ENCODE assay signal across 7 mouse cellular contexts in genomic region chr8:123348237-123348843, GRCm38 (mm10). TPM values are rescaled to one million over a fixed set of nuclear protein-coding genes. Genes with fewer than 3 reads are reported as not detected.
A peak's percentile ranks its signal among the peaks of the same experiment; 100 is the strongest.
DNase-seq lines count a peak whose midpoint lies in the region; ATAC-seq and TF ChIP-seq lines count a peak whose summit lies in the region.

No protein-coding gene starts in this region.

- TF ChIP-seq POLR2A in heart, adult 2 months (IDR thresholded peaks at IDR 0.05; ENCODE audit: insufficient read depth, low read depth, low read length): no peak
- TF ChIP-seq POLR2A in thymus, adult 2 months (IDR thresholded peaks at IDR 0.05; ENCODE audit: control insufficient read depth, extremely low read depth, insufficient read depth, low read length, poor library complexity): no peak

- H3K9ac ChIP-seq in heart, adult 2 months (ENCODE audit: low read depth, low read length): no peak overlapping the region
- no peak overlapping the region for H3K9ac ChIP-seq in liver, postnatal 0 days (replicated peaks)

- no peaks in the 10 kb centered on the region for H3K79me2 ChIP-seq in heart, adult 2 months (replicated peaks; ENCODE audit: control insufficient read depth, insufficient read depth, low read length)

- DNase-seq in right cerebral cortex, postnatal 4 days: peak; percentile 75
- no peak for DNase-seq in right cerebral cortex, postnatal 25 days
- peak; percentile 32 to 41 for DNase-seq in heart, adult 2 months
- peak; percentile 76 for DNase-seq in kidney, adult 11 months
- peak; percentile 54 for DNase-seq in liver, postnatal 0 days
- no peak for DNase-seq in thymus, adult 2 months
- DNase-seq in natural killer cell, adult 2 months (ENCODE audit: low spot score in 2 of 2): no peak

- intact Hi-C loops in heart, adult 2 months (cut with DNase I): no loop called here

- 20% methylated on average over 9 of the region's 9 CpGs for WGBS in heart, adult 2 months
- WGBS in liver, postnatal 0 days (ENCODE audit: insufficient replicate concordance): 68% methylated on average over 9 of the region's 9 CpGs
- 87% methylated on average over 9 of the region's 9 CpGs for WGBS in thymus, adult 2 months

- no peak for ATAC-seq in liver, postnatal 0 days

- no peaks in the 10 kb centered on the region for H3K4me1 ChIP-seq in heart, adult 2 months (ENCODE audit: control insufficient read depth, insufficient read depth, low read length)
- peaks cover 2% of the 10 kb centered on the region; the same call in 1 of the 2 replicates for H3K4me1 ChIP-seq in liver, postnatal 0 days (ENCODE audit: insufficient read depth)
- no peaks in the 10 kb centered on the region for H3K4me1 ChIP-seq in thymus, adult 2 months (replicated peaks; ENCODE audit: control insufficient read depth, insufficient read depth, low read length)

- no peak overlapping the region for H3K27ac ChIP-seq in heart, adult 2 months
- H3K27ac ChIP-seq in liver, postnatal 0 days (ENCODE audit: low read depth): no peak overlapping the region
- no peak overlapping the region for H3K27ac ChIP-seq in thymus, adult 2 months (ENCODE audit: control insufficient read depth, insufficient read depth, low read length)

- H3K9me3 ChIP-seq in liver, postnatal 0 days (ENCODE audit: low read length): no peaks in the 10 kb centered on the region

- no peak for TF ChIP-seq CTCF in heart, adult 2 months (IDR thresholded peaks at IDR 0.05)
- no peak for TF ChIP-seq CTCF in liver, postnatal 0 days (IDR thresholded peaks at IDR 0.05; ENCODE audit: low read depth)
- no peak for TF ChIP-seq CTCF in thymus, adult 2 months (IDR thresholded peaks at IDR 0.05; ENCODE audit: borderline replicate concordance, control insufficient read depth, extremely low read depth, insufficient read depth, low read length, poor library complexity)

- H3K4me2 ChIP-seq in liver, postnatal 0 days (ENCODE audit: low read depth, low read length): no peak overlapping the region

- TF ChIP-seq EP300 in heart, adult 2 months (IDR thresholded peaks at IDR 0.05; ENCODE audit: insufficient read depth, low read depth, low read length): no peak
- no peak for TF ChIP-seq EP300 in liver, postnatal 0 days (IDR thresholded peaks at IDR 0.05; ENCODE audit: low read depth)

- no peak overlapping the region for H3K4me3 ChIP-seq in heart, adult 2 months
- H3K4me3 ChIP-seq in liver, postnatal 0 days (ENCODE audit: low read depth, low read length): no peak overlapping the region
- no peak overlapping the region for H3K4me3 ChIP-seq in thymus, adult 2 months (ENCODE audit: control insufficient read depth, insufficient read depth, low read length)

- H3K36me3 ChIP-seq in heart, adult 2 months (ENCODE audit: control insufficient read depth, insufficient read depth, low read length): no peaks in the 10 kb centered on the region
- H3K36me3 ChIP-seq in liver, postnatal 0 days (replicated peaks; ENCODE audit: insufficient read depth, low read length): no peaks in the 10 kb centered on the region
- H3K36me3 ChIP-seq in thymus, adult 2 months (ENCODE audit: control insufficient read depth, insufficient read depth, low read length): no peaks in the 10 kb centered on the region

- H3K27me3 ChIP-seq in heart, adult 2 months (ENCODE audit: control insufficient read depth, insufficient read depth, low read length): no peaks in the 10 kb centered on the region; the same call in 1 of the 2 replicates
- no peaks in the 10 kb centered on the region for H3K27me3 ChIP-seq in liver, postnatal 0 days (ENCODE audit: insufficient read depth, low read length)
- H3K27me3 ChIP-seq in thymus, adult 2 months (ENCODE audit: control insufficient read depth, insufficient read depth, low read length): no peaks in the 10 kb centered on the region

RNA-seq across cellular contexts. Expression of gene Spire2, which starts 15.8 kb away (rescaled TPM):
- total RNA-seq in heart, adult 2 months (2021): under 1 TPM; 0.11 to 0.26 TPM
- 0.29 and 0.53 TPM in 2 replicates for polyA plus RNA-seq in heart, adult 2 months (2012; rRNA removed)
- 0.80 and 1.1 TPM in 2 replicates for polyA plus RNA-seq in liver, postnatal 0 days (2015; fragmentation: Nextera tagmentation; extraction: Ambion mirVana)
- polyA plus RNA-seq in thymus, adult 2 months (2012; rRNA removed): 2.1 and 2.5 TPM in 2 replicates

RNA-seq across cellular contexts. Expression of gene Tcf25, which starts 25.2 kb away (rescaled TPM):
- total RNA-seq in heart, adult 2 months (2021): 100 to 1,000 TPM; 125 to 134 TPM
- 137 and 147 TPM in 2 replicates for polyA plus RNA-seq in heart, adult 2 months (2012; rRNA removed)
- polyA plus RNA-seq in liver, postnatal 0 days (2015; fragmentation: Nextera tagmentation; extraction: Ambion mirVana): 54.1 and 54.9 TPM in 2 replicates
- 256 and 261 TPM in 2 replicates for polyA plus RNA-seq in thymus, adult 2 months (2012; rRNA removed)

RNA-seq across cellular contexts. Expression of gene Fanca, which starts 30.0 kb away (rescaled TPM):
- 1 to 10 TPM; 5.3 to 6.2 TPM for total RNA-seq in heart, adult 2 months (2021)
- 3.9 and 4.6 TPM in 2 replicates for polyA plus RNA-seq in heart, adult 2 months (2012; rRNA removed)
- 6.3 TPM in 2 replicates for polyA plus RNA-seq in liver, postnatal 0 days (2015; fragmentation: Nextera tagmentation; extraction: Ambion mirVana)
- 84.5 and 97.2 TPM in 2 replicates for polyA plus RNA-seq in thymus, adult 2 months (2012; rRNA removed)

RNA-seq across cellular contexts. Expression of gene Mc1r, which starts 58.6 kb away (rescaled TPM):
- not detected for total RNA-seq in heart, adult 2 months (2021)
- not detected in 2 replicates for polyA plus RNA-seq in heart, adult 2 months (2012; rRNA removed)
- polyA plus RNA-seq in liver, postnatal 0 days (2015; fragmentation: Nextera tagmentation; extraction: Ambion mirVana): not detected in 2 replicates
- 0.34 and 0.46 TPM in 2 replicates for polyA plus RNA-seq in thymus, adult 2 months (2012; rRNA removed)

Comparison
In these comparisons a context has a peak if more than half of its experiments do, and no peak if none do; other contexts are left out.
1. DNase-seq: peak in right cerebral cortex, postnatal 4 days (single experiment), heart, adult 2 months (2 of 2), kidney, adult 11 months (single experiment) and liver, postnatal 0 days (single experiment); none in right cerebral cortex, postnatal 25 days (single experiment), thymus, adult 2 months (single experiment) and natural killer cell, adult 2 months (0 of 2).
2. RNA of gene Fanca, which starts 30.0 kb away (polyA plus RNA-seq): 84.5 to 97.2 TPM in thymus, adult 2 months; 6.3 TPM in liver, postnatal 0 days and 3.9 to 4.6 TPM in heart, adult 2 months; every median in the first group is over 10 times any median in the second.